Mouse (Mus musculus): ENCODE measurements at regions not wholly inside any gene's neighbourhood (a gene's known extent, or its start where the extent isn't known, plus 50 kb on each side); places are given as distances from the start of the nearest gene placed in this dataset.

DNA sequence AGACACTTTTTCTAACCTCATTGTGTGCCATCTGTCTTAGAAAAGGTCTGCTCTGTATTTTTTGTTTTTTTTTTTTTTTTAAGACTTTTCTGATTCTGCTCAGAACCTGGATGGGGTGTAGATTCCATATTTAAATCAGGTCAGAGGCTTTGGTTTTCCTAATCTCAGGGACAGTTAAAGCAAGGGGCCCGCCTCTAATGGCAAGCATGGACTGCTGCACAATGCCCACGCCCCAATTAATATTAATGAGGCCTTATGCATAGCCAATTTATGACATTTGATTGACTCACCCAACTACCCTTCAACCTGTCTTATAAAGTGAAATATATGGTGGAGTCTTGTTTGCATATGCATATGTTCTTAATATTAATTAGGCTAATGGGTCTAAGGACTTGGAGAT, 662.6 kb downstream of the Bcl11a start:
- TF ChIP-seq CTCF (conservative IDR thresholded peaks at IDR 0.05; ENCODE audit: low read length): no peak
- TF ChIP-seq POU5F1 (IDR thresholded peaks at IDR 0.05; ENCODE audit: borderline replicate concordance, low read length): no peak
- TF ChIP-seq NANOG (IDR thresholded peaks at IDR 0.05; ENCODE audit: borderline replicate concordance, low read length): no peak

All from E14TG2a.4 (cell line).